Mouse (Mus musculus) heart, postnatal 0 days (tissue): Measurements from ENCODE around the gene Chil1.

Experiments
- CTCF ChIP-seq: IDR thresholded peaks from 2 replicates; pipeline ENCODE4 v1.5.1; 2016; ENCODE audit warnings: antibody characterized with exemption, control low read depth, low read depth
- EP300 ChIP-seq: IDR thresholded peaks from 2 replicates; pipeline ENCODE4 v1.6.1; 2016; ENCODE audit warnings: antibody characterized with exemption, low read depth

GRCm38 (mm10) chr1:134221172-134221571 is 39.2 kb downstream of the Chil1 start:
- TF ChIP-seq EP300 (no peak), CTCF (no peak)
